Comparison of ENCODE assay signal across 20 mouse cellular contexts in genomic region chr4:153368620-153369159, GRCm38 (mm10).
DNase-seq lines count a peak whose midpoint lies in the region; ATAC-seq and TF ChIP-seq lines count a peak whose summit lies in the region.
"Had no signal": no experiment of that assay in that cellular context is flagged by ENCODE, and none has a peak within 500 bp of the region (broad histone marks: within the 10 kb centered on the region; RNA-seq: fewer than 3 reads in every experiment).

No protein-coding gene starts in this region.

- H3K9ac ChIP-seq in midbrain, postnatal 0 days (replicated peaks; ENCODE audit: low read length, poor library complexity, severe bottlenecking), result no peak overlapping the region
- no peak overlapping the region for H3K9ac ChIP-seq in midbrain, embryonic 16.5 days (ENCODE audit: low read depth, low read length)
- H3K9ac ChIP-seq in heart, adult 2 months (ENCODE audit: low read depth, low read length), result no peak overlapping the region
- H3K9ac ChIP-seq: hindbrain, embryonic 12.5 days; liver, embryonic 13.5 days; lung, embryonic 15.5 days; midbrain, embryonic 15.5 days; stomach, embryonic 15.5 days had no signal

- no peaks in the 10 kb centered on the region for H3K79me2 ChIP-seq in heart, adult 2 months (replicated peaks; ENCODE audit: control insufficient read depth, insufficient read depth, low read length)

- intact Hi-C loops in left cerebral cortex, postnatal 10 days (cut with DNase I), result no loop called here
- intact Hi-C loops in heart, adult 2 months (cut with DNase I), result no loop called here

- no peaks in the 10 kb centered on the region for H3K4me1 ChIP-seq in midbrain, postnatal 0 days (ENCODE audit: insufficient read depth, low read length)
- H3K4me1 ChIP-seq in midbrain, embryonic 16.5 days (ENCODE audit: control insufficient read depth, insufficient read depth, low read length), result no peaks in the 10 kb centered on the region
- H3K4me1 ChIP-seq in limb, embryonic 10.5 days, result peaks cover 33% of the 10 kb centered on the region
- H3K4me1 ChIP-seq in heart, adult 2 months (ENCODE audit: control insufficient read depth, insufficient read depth, low read length), result no peaks in the 10 kb centered on the region
- H3K4me1 ChIP-seq: hindbrain, embryonic 12.5 days; liver, embryonic 13.5 days; lung, embryonic 15.5 days; midbrain, embryonic 15.5 days; stomach, embryonic 15.5 days had no signal

- WGBS in midbrain, postnatal 0 days, result 50% methylated on average over 10 of the region's 10 CpGs
- 63% methylated on average over 10 of the region's 10 CpGs for WGBS in midbrain, embryonic 16.5 days
- 35% methylated on average over 10 of the region's 10 CpGs for WGBS in limb, embryonic 10.5 days
- WGBS in heart, adult 2 months, result 49% methylated on average over 10 of the region's 10 CpGs

- TF ChIP-seq CTCF in midbrain, postnatal 0 days (IDR thresholded peaks at IDR 0.05), result no peak
- no peak for TF ChIP-seq CTCF in heart, adult 2 months (IDR thresholded peaks at IDR 0.05)

- TF ChIP-seq EP300 in heart, adult 2 months (IDR thresholded peaks at IDR 0.05; ENCODE audit: insufficient read depth, low read depth, low read length), result no peak

- H3K27ac ChIP-seq in midbrain, postnatal 0 days (ENCODE audit: low read depth, low read length), result peak overlapping the region; percentile 47; the same call in 1 of the 2 replicates
- H3K27ac ChIP-seq in midbrain, embryonic 16.5 days (ENCODE audit: low read length), result no peak overlapping the region
- H3K27ac ChIP-seq in limb, embryonic 10.5 days, result peak overlapping the region; percentile 72
- no peak overlapping the region for H3K27ac ChIP-seq in heart, adult 2 months
- H3K27ac ChIP-seq: hindbrain, embryonic 12.5 days; liver, embryonic 13.5 days; lung, embryonic 15.5 days; midbrain, embryonic 15.5 days; stomach, embryonic 15.5 days had no signal

- peak; percentile 28 for DNase-seq in embryo, embryonic 10.5 days (ENCODE audit: low spot score)
- DNase-seq in embryo, embryonic 9.5 days (ENCODE audit: extremely low spot score), result no peak
- DNase-seq in midbrain, postnatal 0 days (ENCODE audit: low spot score), result no peak
- DNase-seq in limb, embryonic 10.5 days (ENCODE audit: low spot score), result peak; percentile 48
- no peak for DNase-seq in left cerebral cortex, postnatal 10 days (ENCODE audit: extremely low spot score in 1 of 2, low spot score in 2 of 2)
- no peak for DNase-seq in frontal cortex, postnatal 10 days (ENCODE audit: low spot score in 2 of 2)
- DNase-seq in heart, adult 2 months, result no peak
- DNase-seq: cerebellum, postnatal 14 days; gastrocnemius, postnatal 14 days; kidney, adult 18-20 months; kidney, postnatal 25 days; liver, embryonic 13.5 days; right cerebral cortex, postnatal 14 days had no signal

- no peak overlapping the region for H3K4me2 ChIP-seq in midbrain, postnatal 0 days (ENCODE audit: low read depth, low read length, poor library complexity, severe bottlenecking)
- H3K4me2 ChIP-seq in midbrain, embryonic 16.5 days (ENCODE audit: low read length), result no peak overlapping the region
- H3K4me2 ChIP-seq: hindbrain, embryonic 12.5 days; liver, embryonic 13.5 days; lung, embryonic 15.5 days; midbrain, embryonic 15.5 days; stomach, embryonic 15.5 days had no signal

- H3K27me3 ChIP-seq in midbrain, postnatal 0 days (ENCODE audit: insufficient read depth, low read length), result no peaks in the 10 kb centered on the region
- no peaks in the 10 kb centered on the region for H3K27me3 ChIP-seq in midbrain, embryonic 16.5 days (ENCODE audit: control insufficient read depth, insufficient read depth, low read depth, low read length)
- peaks cover 18% of the 10 kb centered on the region for H3K27me3 ChIP-seq in limb, embryonic 10.5 days (ENCODE audit: low read depth, poor library complexity, severe bottlenecking)
- no peaks in the 10 kb centered on the region for H3K27me3 ChIP-seq in heart, adult 2 months (ENCODE audit: control insufficient read depth, insufficient read depth, low read length)
- H3K27me3 ChIP-seq: hindbrain, embryonic 12.5 days; liver, embryonic 13.5 days; lung, embryonic 15.5 days; midbrain, embryonic 15.5 days; stomach, embryonic 15.5 days had no signal

- no peak for TF ChIP-seq POLR2A in heart, adult 2 months (IDR thresholded peaks at IDR 0.05; ENCODE audit: insufficient read depth, low read depth, low read length)

- no peaks in the 10 kb centered on the region for H3K36me3 ChIP-seq in midbrain, postnatal 0 days (ENCODE audit: insufficient read depth, low read length)
- no peaks in the 10 kb centered on the region for H3K36me3 ChIP-seq in midbrain, embryonic 16.5 days (ENCODE audit: control insufficient read depth, insufficient read depth, low read length)
- H3K36me3 ChIP-seq in limb, embryonic 10.5 days, result no peaks in the 10 kb centered on the region
- no peaks in the 10 kb centered on the region for H3K36me3 ChIP-seq in heart, adult 2 months (ENCODE audit: control insufficient read depth, insufficient read depth, low read length)
- H3K36me3 ChIP-seq: G1E; hindbrain, embryonic 12.5 days; liver, embryonic 13.5 days; lung, embryonic 15.5 days; midbrain, embryonic 15.5 days; stomach, embryonic 15.5 days had no signal

- no peaks in the 10 kb centered on the region for H3K9me3 ChIP-seq in midbrain, postnatal 0 days (ENCODE audit: low read length)
- no peaks in the 10 kb centered on the region for H3K9me3 ChIP-seq in midbrain, embryonic 16.5 days (replicated peaks; ENCODE audit: control insufficient read depth, low read length, poor library complexity, severe bottlenecking)
- no peaks in the 10 kb centered on the region for H3K9me3 ChIP-seq in limb, embryonic 10.5 days (replicated peaks)
- H3K9me3 ChIP-seq: hindbrain, embryonic 12.5 days; liver, embryonic 13.5 days; lung, embryonic 15.5 days; midbrain, embryonic 15.5 days; stomach, embryonic 15.5 days had no signal

- no peak overlapping the region for H3K4me3 ChIP-seq in midbrain, postnatal 0 days (ENCODE audit: low read depth, low read length)
- no peak overlapping the region for H3K4me3 ChIP-seq in midbrain, embryonic 16.5 days (ENCODE audit: low read depth, low read length)
- peak overlapping the region; percentile 24 for H3K4me3 ChIP-seq in limb, embryonic 10.5 days
- no peak overlapping the region for H3K4me3 ChIP-seq in heart, adult 2 months
- H3K4me3 ChIP-seq: hindbrain, embryonic 12.5 days; liver, embryonic 13.5 days; lung, embryonic 15.5 days; midbrain, embryonic 15.5 days; stomach, embryonic 15.5 days had no signal

- no peak for ATAC-seq in midbrain, postnatal 0 days (ENCODE audit: low FRiP score)
- no peak for ATAC-seq in midbrain, embryonic 16.5 days
- ATAC-seq: CD4-positive, CD25-positive, alpha-beta regulatory T cell, adult 4 months; midbrain, embryonic 15.5 days had no signal

Comparison
In these comparisons a context has a peak if more than half of its experiments do, and no peak if none do; other contexts are left out.
1. DNase-seq: peak in embryo, embryonic 10.5 days (single experiment) and limb, embryonic 10.5 days (single experiment); none in embryo, embryonic 9.5 days (single experiment), midbrain, postnatal 0 days (single experiment), left cerebral cortex, postnatal 10 days (0 of 2), frontal cortex, postnatal 10 days (0 of 2) and heart, adult 2 months (0 of 2).
2. H3K27ac ChIP-seq: peak in midbrain, postnatal 0 days (single experiment) and limb, embryonic 10.5 days (single experiment); none in midbrain, embryonic 16.5 days (single experiment) and heart, adult 2 months (single experiment).